Mouse (Mus musculus): ENCODE measurements around the gene Rgr. TPM values are rescaled to one million over a fixed set of nuclear protein-coding genes. Genes with fewer than 3 reads are reported as not detected.

The Rgr gene
- polyA plus RNA-seq, 2 experiments, result not detected

DNA sequence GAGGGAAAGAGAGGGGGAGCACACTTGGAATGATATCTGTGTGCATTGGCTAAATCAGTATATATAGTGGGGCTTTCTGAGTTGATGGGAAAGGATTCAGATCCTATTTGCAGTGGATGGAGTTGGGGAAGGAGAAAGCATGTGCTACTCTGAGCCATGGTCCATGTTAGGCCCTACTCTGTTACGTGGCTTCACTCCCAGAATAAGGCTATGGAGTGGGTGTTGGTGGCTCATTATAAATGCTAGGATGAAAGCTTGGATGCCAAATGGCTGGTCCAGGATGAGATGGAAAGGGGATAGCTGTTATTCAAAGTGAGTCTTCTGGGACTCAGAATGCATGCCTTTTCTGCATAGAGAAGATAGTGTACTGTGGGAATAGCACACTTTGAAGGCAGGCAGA, 32.0 kb upstream of the Rgr start:
- H3K4me1 ChIP-seq (replicated peaks; ENCODE audit: control insufficient read depth in 2 of 2, insufficient read depth in 2 of 2, low read length in 1 of 2), result no peaks in the 10 kb centered on the region
- no peak overlapping the region for H3K27ac ChIP-seq
- no peaks in the 10 kb centered on the region for H3K9me3 ChIP-seq (ENCODE audit: control insufficient read depth, low read length)
- no peak for ATAC-seq (ENCODE audit: insufficient read depth)
- H3K36me3 ChIP-seq (replicated peaks; ENCODE audit: control insufficient read depth, insufficient read depth, low read depth), result no peaks in the 10 kb centered on the region
- H3K4me3 ChIP-seq (ENCODE audit: insufficient read depth in 1 of 2, low read depth in 2 of 2, low read length in 2 of 2), result no peak overlapping the region
- H3K27me3 ChIP-seq (ENCODE audit: control insufficient read depth, insufficient read depth, low read length), result no peaks in the 10 kb centered on the region
- TF ChIP-seq EP300 (IDR thresholded peaks at IDR 0.05; ENCODE audit: low read depth) (no peak), CTCF (IDR thresholded peaks at IDR 0.05; ENCODE audit: low read depth) (no peak)
- no peak for DNase-seq (ENCODE audit: low read depth in 3 of 3, low spot score in 3 of 3)
- no peak overlapping the region for H3K4me2 ChIP-seq (ENCODE audit: low read depth)
- WGBS (ENCODE audit: insufficient replicate concordance), result 59% methylated on average over 1 of the region's 1 CpGs
- H3K9ac ChIP-seq (replicated peaks), result no peak overlapping the region

DNA sequence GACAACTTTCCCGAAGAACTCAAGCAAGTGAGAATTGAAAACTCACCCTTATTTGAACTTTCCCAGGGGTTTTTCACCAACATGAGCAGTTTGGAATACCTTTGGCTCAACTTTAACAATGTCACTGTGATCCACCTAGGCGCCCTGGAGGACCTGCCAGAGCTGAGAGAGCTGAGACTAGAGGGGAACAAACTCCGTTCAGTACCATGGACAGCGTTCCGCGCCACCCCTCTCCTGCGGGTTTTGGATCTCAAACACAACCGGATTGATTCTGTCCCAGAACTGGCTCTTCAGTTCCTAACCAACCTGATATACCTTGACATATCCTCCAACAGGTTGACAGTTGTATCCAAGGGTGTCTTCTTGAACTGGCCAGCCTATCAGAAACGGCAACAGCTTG, 19.8 kb upstream of the Rgr start:
- peak; percentile 1 to 6 (median 2) for DNase-seq (ENCODE audit: low read depth in 3 of 3, low spot score in 3 of 3)

GRCm38 (mm10) chr14:37067629-37068028, 18.9 kb upstream of the Rgr start, which contains the start of gene Lrit2:
Gene Lrit2, plus strand, starts transcription at chr14:37067929.
- TF ChIP-seq CTCF (IDR thresholded peaks at IDR 0.05; ENCODE audit: low read depth), result no peak
- TF ChIP-seq EP300 (IDR thresholded peaks at IDR 0.05; ENCODE audit: low read depth), result no peak
- Histone ChIP-seq H3K4me3 (ENCODE audit: insufficient read depth in 1 of 2, low read depth in 2 of 2, low read length in 2 of 2) (no peak within 1 kb of the TSS), H3K36me3 (replicated peaks; ENCODE audit: control insufficient read depth, insufficient read depth, low read depth) (no peaks in the 10 kb centered on the region), H3K27ac (no peak within 1 kb of the TSS), H3K27me3 (ENCODE audit: control insufficient read depth, insufficient read depth, low read length) (no peaks in the 10 kb centered on the region), H3K4me1 (replicated peaks; ENCODE audit: control insufficient read depth in 2 of 2, insufficient read depth in 2 of 2, low read length in 1 of 2) (no peaks in the 10 kb centered on the region), H3K9ac (replicated peaks) (no peak within 1 kb of the TSS), H3K9me3 (ENCODE audit: control insufficient read depth, low read length) (no peaks in the 10 kb centered on the region), H3K4me2 (ENCODE audit: low read depth) (no peak within 1 kb of the TSS)
- 50% methylated on average over 5 of the region's 5 CpGs for WGBS (ENCODE audit: insufficient replicate concordance)
- DNase-seq (ENCODE audit: low read depth in 3 of 3, low spot score in 3 of 3) (no peak), ATAC-seq (ENCODE audit: insufficient read depth) (no peak)

More for the DNA sequence above, 19.8 kb upstream of the Rgr start:
- H3K4me1 ChIP-seq (replicated peaks; ENCODE audit: control insufficient read depth in 2 of 2, insufficient read depth in 2 of 2, low read length in 1 of 2), result no peaks in the 10 kb centered on the region
- no peak overlapping the region for H3K9ac ChIP-seq (replicated peaks)
- H3K27me3 ChIP-seq (ENCODE audit: control insufficient read depth, insufficient read depth, low read length), result no peaks in the 10 kb centered on the region
- H3K36me3 ChIP-seq (replicated peaks; ENCODE audit: control insufficient read depth, insufficient read depth, low read depth), result no peaks in the 10 kb centered on the region
- no peak overlapping the region for H3K27ac ChIP-seq
- 17% methylated on average over 9 of the region's 9 CpGs for WGBS (ENCODE audit: insufficient replicate concordance)
- no peak for ATAC-seq (ENCODE audit: insufficient read depth)
- no peak overlapping the region for H3K4me2 ChIP-seq (ENCODE audit: low read depth)
- no peaks in the 10 kb centered on the region for H3K9me3 ChIP-seq (ENCODE audit: control insufficient read depth, low read length)
- TF ChIP-seq EP300 (IDR thresholded peaks at IDR 0.05; ENCODE audit: low read depth) (no peak), CTCF (IDR thresholded peaks at IDR 0.05; ENCODE audit: low read depth) (no peak)
- no peak overlapping the region for H3K4me3 ChIP-seq (ENCODE audit: insufficient read depth in 1 of 2, low read depth in 2 of 2, low read length in 2 of 2)

DNA sequence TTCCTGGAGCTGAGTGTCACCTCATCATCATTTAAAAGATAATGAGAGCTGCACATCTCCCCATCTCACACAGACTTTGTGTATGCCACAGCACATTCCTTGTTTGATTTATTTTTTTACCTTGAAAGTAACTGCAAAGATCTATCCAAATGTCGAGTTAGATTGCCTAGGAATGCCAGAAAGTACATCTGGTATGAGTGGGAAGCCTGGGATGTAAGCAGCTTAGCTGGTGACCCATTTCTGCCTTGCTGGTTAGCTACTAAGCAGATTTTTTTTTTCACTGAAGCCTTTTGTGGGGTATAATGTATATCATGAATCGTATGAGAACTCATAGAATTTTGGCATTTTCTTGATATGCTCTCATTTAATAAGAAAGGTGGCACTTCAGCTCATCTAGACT, 17.9 kb upstream of the Rgr start:
- no peak overlapping the region for H3K9ac ChIP-seq (replicated peaks)
- no peaks in the 10 kb centered on the region for H3K27me3 ChIP-seq (ENCODE audit: control insufficient read depth, insufficient read depth, low read length)
- DNase-seq (ENCODE audit: low read depth in 3 of 3, low spot score in 3 of 3) (no peak), ATAC-seq (ENCODE audit: insufficient read depth) (no peak)
- H3K36me3 ChIP-seq (replicated peaks; ENCODE audit: control insufficient read depth, insufficient read depth, low read depth), result no peaks in the 10 kb centered on the region
- 41% methylated on average over 2 of the region's 2 CpGs for WGBS (ENCODE audit: insufficient replicate concordance)
- no peak overlapping the region for H3K4me3 ChIP-seq (ENCODE audit: insufficient read depth in 1 of 2, low read depth in 2 of 2, low read length in 2 of 2)
- H3K4me1 ChIP-seq (replicated peaks; ENCODE audit: control insufficient read depth in 2 of 2, insufficient read depth in 2 of 2, low read length in 1 of 2), result no peaks in the 10 kb centered on the region
- no peaks in the 10 kb centered on the region for H3K9me3 ChIP-seq (ENCODE audit: control insufficient read depth, low read length)
- no peak overlapping the region for H3K27ac ChIP-seq
- TF ChIP-seq CTCF (IDR thresholded peaks at IDR 0.05; ENCODE audit: low read depth) (no peak), EP300 (IDR thresholded peaks at IDR 0.05; ENCODE audit: low read depth) (no peak)
- H3K4me2 ChIP-seq (ENCODE audit: low read depth), result no peak overlapping the region

DNA sequence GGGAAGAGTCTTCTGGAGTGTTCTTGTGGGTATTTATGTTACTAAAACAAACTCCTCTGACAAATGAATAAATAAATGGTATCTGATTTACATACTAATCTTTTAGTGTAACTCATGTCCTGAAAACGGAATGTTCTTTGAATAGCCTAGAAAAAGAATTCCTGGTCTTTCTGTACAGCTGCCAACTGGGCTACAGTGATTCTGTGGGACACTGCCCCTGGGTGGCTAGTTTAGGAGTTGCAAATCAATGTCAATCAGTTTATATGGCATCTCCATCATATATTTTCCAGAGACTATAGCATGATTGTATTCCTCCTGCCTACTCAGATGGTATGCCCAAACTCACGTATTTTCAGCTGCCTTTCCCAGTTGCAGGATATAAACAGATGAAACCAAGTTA, 16.1 kb upstream of the Rgr start:
- TF ChIP-seq EP300 (IDR thresholded peaks at IDR 0.05; ENCODE audit: low read depth), result no peak
- no peak for TF ChIP-seq CTCF (IDR thresholded peaks at IDR 0.05; ENCODE audit: low read depth)
- no peaks in the 10 kb centered on the region for H3K27me3 ChIP-seq (ENCODE audit: control insufficient read depth, insufficient read depth, low read length)
- 26% methylated on average over 2 of the region's 2 CpGs for WGBS (ENCODE audit: insufficient replicate concordance)
- H3K27ac ChIP-seq, result no peak overlapping the region
- DNase-seq (ENCODE audit: low read depth in 3 of 3, low spot score in 3 of 3), result no peak
- no peak overlapping the region for H3K4me2 ChIP-seq (ENCODE audit: low read depth)
- H3K9me3 ChIP-seq (ENCODE audit: control insufficient read depth, low read length), result no peaks in the 10 kb centered on the region
- H3K4me3 ChIP-seq (ENCODE audit: insufficient read depth in 1 of 2, low read depth in 2 of 2, low read length in 2 of 2), result no peak overlapping the region
- no peak for ATAC-seq (ENCODE audit: insufficient read depth)
- no peak overlapping the region for H3K9ac ChIP-seq (replicated peaks)
- no peaks in the 10 kb centered on the region for H3K36me3 ChIP-seq (replicated peaks; ENCODE audit: control insufficient read depth, insufficient read depth, low read depth)
- no peaks in the 10 kb centered on the region for H3K4me1 ChIP-seq (replicated peaks; ENCODE audit: control insufficient read depth in 2 of 2, insufficient read depth in 2 of 2, low read length in 1 of 2)
